Comparison of ENCODE assay signal across 3 mouse cellular contexts in the genomic region with DNA sequence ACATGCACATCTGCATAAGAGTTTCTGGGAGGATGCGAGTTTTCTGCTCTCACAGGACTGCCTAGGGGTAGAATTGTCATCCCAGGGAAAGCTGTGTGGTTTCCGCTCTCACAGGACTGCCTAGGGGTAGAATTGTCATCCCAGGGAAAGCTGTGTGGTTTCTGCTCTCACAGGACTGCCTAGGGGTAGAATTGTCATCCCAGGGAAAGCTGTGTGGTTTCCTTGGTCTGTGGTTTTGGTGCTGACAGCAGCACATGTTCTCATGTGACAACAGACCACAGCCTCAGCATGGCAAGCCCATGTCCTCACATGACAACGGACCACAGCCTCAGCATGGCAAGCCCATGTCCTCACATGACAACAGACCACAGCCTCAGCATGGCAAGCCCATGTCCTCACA. TPM values are rescaled to one million over a fixed set of nuclear protein-coding genes. Genes with fewer than 3 reads are reported as not detected.
"Had no signal": no experiment of that assay in that cellular context is flagged by ENCODE, and none has a peak within 500 bp of the region (broad histone marks: within the 10 kb centered on the region; RNA-seq: fewer than 3 reads in every experiment).

No protein-coding gene starts in this region.

RNA-seq across cellular contexts. Expression of a gene that starts 11.9 kb away (rescaled TPM):
- polyA plus RNA-seq: limb, embryonic 12.5 days; liver, embryonic 13.5 days; macrophage had no signal

RNA-seq across cellular contexts. Expression of a gene that starts 42.0 kb away (rescaled TPM):
- polyA plus RNA-seq: macrophage had no signal
